Mouse (Mus musculus): ENCODE data around the gene Rap1b. TPM values are rescaled to one million over a fixed set of nuclear protein-coding genes. Genes with fewer than 3 reads are reported as not detected.
A peak's percentile ranks its signal among the peaks of the same experiment; 100 is the strongest.

Rap1b gene
- total RNA-seq (2014; fragmentation: Nextera tagmentation) (124 and 127 TPM in 2 replicates), total RNA-seq (2017) (92.3 and 107 TPM in 2 replicates)

- peak; percentile 75 for ATAC-seq (replicated peaks; ENCODE audit: poor library complexity, severe bottlenecking)
These were observed at the start of gene Rap1b for GRCm38 (mm10) chr10:117845597-117846259. TSS of gene Rap1b (minus strand) at chr10:117846035.

- ATAC-seq (replicated peaks; ENCODE audit: poor library complexity, severe bottlenecking) = no peak
These were observed 49.4 kb upstream of the Rap1b start for GRCm38 (mm10) chr10:117895186-117895585.

GRCm38 (mm10) chr10:117894114-117895035 is 48.5 kb upstream of the Rap1b start:
- ATAC-seq (replicated peaks; ENCODE audit: poor library complexity, severe bottlenecking) = no peak

- peak; percentile 85 for ATAC-seq (replicated peaks; ENCODE audit: poor library complexity, severe bottlenecking)
These were observed 47.3 kb upstream of the Rap1b start for GRCm38 (mm10) chr10:117893128-117893527.

- no peak for ATAC-seq (replicated peaks; ENCODE audit: poor library complexity, severe bottlenecking)
These were observed 45.5 kb upstream of the Rap1b start for GRCm38 (mm10) chr10:117891327-117891726.

GRCm38 (mm10) chr10:117888822-117889221 is 43.0 kb upstream of the Rap1b start:
- no peak for ATAC-seq (replicated peaks; ENCODE audit: poor library complexity, severe bottlenecking)

- peak; percentile 58 for ATAC-seq (replicated peaks; ENCODE audit: poor library complexity, severe bottlenecking)
These were observed 39.5 kb upstream of the Rap1b start for GRCm38 (mm10) chr10:117885358-117885757.

- no peak for ATAC-seq (replicated peaks; ENCODE audit: poor library complexity, severe bottlenecking)
These were observed 38.9 kb upstream of the Rap1b start for GRCm38 (mm10) chr10:117884760-117885159.

GRCm38 (mm10) chr10:117883438-117883837 is 37.6 kb upstream of the Rap1b start:
- no peak; the same call in 1 of the 2 replicates for ATAC-seq (replicated peaks; ENCODE audit: poor library complexity, severe bottlenecking)

GRCm38 (mm10) chr10:117878628-117879027 is 32.8 kb upstream of the Rap1b start:
- ATAC-seq (replicated peaks; ENCODE audit: poor library complexity, severe bottlenecking) = no peak

GRCm38 (mm10) chr10:117876801-117877200 is 31.0 kb upstream of the Rap1b start:
- ATAC-seq (replicated peaks; ENCODE audit: poor library complexity, severe bottlenecking) = peak; percentile 13

- peak; percentile 78 for ATAC-seq (replicated peaks; ENCODE audit: poor library complexity, severe bottlenecking)
These were observed 30.6 kb upstream of the Rap1b start for GRCm38 (mm10) chr10:117876400-117876799.

GRCm38 (mm10) chr10:117874936-117875335 is 29.1 kb upstream of the Rap1b start:
- no peak for ATAC-seq (replicated peaks; ENCODE audit: poor library complexity, severe bottlenecking)

- ATAC-seq (replicated peaks; ENCODE audit: poor library complexity, severe bottlenecking) = 0 out of 2 replicates have a peak, but pooled peaks have one; percentile 17
These were observed 28.1 kb upstream of the Rap1b start for GRCm38 (mm10) chr10:117873952-117874351.

GRCm38 (mm10) chr10:117872468-117872867 is 26.6 kb upstream of the Rap1b start:
- no peak for ATAC-seq (replicated peaks; ENCODE audit: poor library complexity, severe bottlenecking)

- no peak for ATAC-seq (replicated peaks; ENCODE audit: poor library complexity, severe bottlenecking)
These were observed 21.5 kb upstream of the Rap1b start for GRCm38 (mm10) chr10:117867301-117867700.

GRCm38 (mm10) chr10:117866641-117867040 is 20.8 kb upstream of the Rap1b start:
- no peak for ATAC-seq (replicated peaks; ENCODE audit: poor library complexity, severe bottlenecking)

- no peak for ATAC-seq (replicated peaks; ENCODE audit: poor library complexity, severe bottlenecking)
These were observed 18.9 kb upstream of the Rap1b start for GRCm38 (mm10) chr10:117864695-117865094.

- no peak for ATAC-seq (replicated peaks; ENCODE audit: poor library complexity, severe bottlenecking)
These were observed 18.4 kb upstream of the Rap1b start for GRCm38 (mm10) chr10:117864251-117864650.

GRCm38 (mm10) chr10:117862014-117862580 is 16.3 kb upstream of the Rap1b start:
- no peak for ATAC-seq (replicated peaks; ENCODE audit: poor library complexity, severe bottlenecking)

GRCm38 (mm10) chr10:117860958-117861357 is 15.1 kb upstream of the Rap1b start:
- peak; percentile 93 for ATAC-seq (replicated peaks; ENCODE audit: poor library complexity, severe bottlenecking)
